Mouse (Mus musculus) kidney, adult 11 months (tissue): ENCODE data around the gene 9630041A04Rik.

Source experiments
- DNase-seq: peaks from one replicate; pipeline ENCODE4 v3.0.0; 2022

9630041A04Rik gene

GRCm38 (mm10) chr9:101919324-101919723, 57.7 kb downstream of the 9630041A04Rik start:
- no peak for DNase-seq

GRCm38 (mm10) chr9:101922846-101923245, 61.2 kb downstream of the 9630041A04Rik start:
- DNase-seq, result no peak

GRCm38 (mm10) chr9:101924829-101925228, 63.2 kb downstream of the 9630041A04Rik start:
- DNase-seq, result no peak

GRCm38 (mm10) chr9:101933946-101934573, 72.4 kb downstream of the 9630041A04Rik start:
- no peak for DNase-seq

- no peak for DNase-seq
Measured at GRCm38 (mm10) chr9:101934887-101935286, 73.2 kb downstream of the 9630041A04Rik start.

- DNase-seq, result no peak
Measured at GRCm38 (mm10) chr9:101938066-101938465, 76.4 kb downstream of the 9630041A04Rik start.

GRCm38 (mm10) chr9:101939006-101939405, 77.4 kb downstream of the 9630041A04Rik start:
- no peak for DNase-seq

- DNase-seq, result no peak
Measured at GRCm38 (mm10) chr9:101940182-101940581, 78.5 kb downstream of the 9630041A04Rik start.

GRCm38 (mm10) chr9:101942058-101942669, 80.5 kb downstream of the 9630041A04Rik start:
- DNase-seq, result no peak

GRCm38 (mm10) chr9:101945326-101945725, 83.7 kb downstream of the 9630041A04Rik start:
- no peak for DNase-seq

GRCm38 (mm10) chr9:101945814-101946213, 84.2 kb downstream of the 9630041A04Rik start:
- no peak for DNase-seq

- DNase-seq, result no peak
Measured at GRCm38 (mm10) chr9:101950101-101950500, 88.5 kb downstream of the 9630041A04Rik start.

- DNase-seq, result no peak
Measured at GRCm38 (mm10) chr9:101954529-101954928, 92.9 kb downstream of the 9630041A04Rik start.

- DNase-seq, result no peak
Measured at GRCm38 (mm10) chr9:101956228-101956627, 94.6 kb downstream of the 9630041A04Rik start.

- DNase-seq, result no peak
Measured at GRCm38 (mm10) chr9:101971806-101972205, 110.2 kb downstream of the 9630041A04Rik start.

- no peak for DNase-seq
Measured at GRCm38 (mm10) chr9:101972314-101972713, 110.7 kb downstream of the 9630041A04Rik start.

- DNase-seq, result no peak
Measured at GRCm38 (mm10) chr9:101976884-101977465, 115.3 kb downstream of the 9630041A04Rik start.

GRCm38 (mm10) chr9:101981161-101981560, 119.5 kb downstream of the 9630041A04Rik start:
- no peak for DNase-seq

- DNase-seq, result no peak
Measured at GRCm38 (mm10) chr9:101982378-101982777, 120.7 kb downstream of the 9630041A04Rik start.

- DNase-seq, result no peak
Measured at GRCm38 (mm10) chr9:101986910-101987309, 125.3 kb downstream of the 9630041A04Rik start.

GRCm38 (mm10) chr9:101990032-101990431, 128.4 kb downstream of the 9630041A04Rik start:
- DNase-seq, result no peak

GRCm38 (mm10) chr9:101990836-101991235, 129.2 kb downstream of the 9630041A04Rik start:
- no peak for DNase-seq
